19 mouse cellular contexts compared by ENCODE assay signal in genomic region chr3:150365766-150366165, GRCm38 (mm10).
DNase-seq lines count a peak whose midpoint lies in the region; ATAC-seq and TF ChIP-seq lines count a peak whose summit lies in the region.
"Had no signal": no experiment of that assay in that cellular context is flagged by ENCODE, and none has a peak within 500 bp of the region (broad histone marks: within the 10 kb centered on the region; RNA-seq: fewer than 3 reads in every experiment).

No protein-coding gene starts in this region.

- TF ChIP-seq CTCF in liver, adult 2 months (IDR thresholded peaks at IDR 0.05; ENCODE audit: low read depth, low read length), result no peak
- TF ChIP-seq CTCF in liver, postnatal 0 days (IDR thresholded peaks at IDR 0.05; ENCODE audit: low read depth), result no peak

- peaks cover 3% of the 10 kb centered on the region; the same call in 1 of the 2 replicates for H3K4me1 ChIP-seq in liver, adult 2 months (ENCODE audit: control insufficient read depth, insufficient read depth, low read length)
- H3K4me1 ChIP-seq in liver, postnatal 0 days (ENCODE audit: insufficient read depth), result no peaks in the 10 kb centered on the region
- no peaks in the 10 kb centered on the region for H3K4me1 ChIP-seq in liver, embryonic 11.5 days (replicated peaks; ENCODE audit: control insufficient read depth, insufficient read depth, low read length)

- H3K79me2 ChIP-seq in liver, adult 2 months (ENCODE audit: control insufficient read depth, insufficient read depth, low read length), result no peaks in the 10 kb centered on the region

- TF ChIP-seq POLR2A in liver, adult 2 months (IDR thresholded peaks at IDR 0.05; ENCODE audit: extremely low read depth, insufficient read depth, low read length), result no peak

- H3K27me3 ChIP-seq in liver, adult 2 months (ENCODE audit: control insufficient read depth, insufficient read depth, low read length), result no peaks in the 10 kb centered on the region
- no peaks in the 10 kb centered on the region for H3K27me3 ChIP-seq in liver, postnatal 0 days (ENCODE audit: insufficient read depth, low read length)
- no peaks in the 10 kb centered on the region for H3K27me3 ChIP-seq in liver, embryonic 11.5 days (replicated peaks; ENCODE audit: control insufficient read depth, insufficient read depth, low read length)
- H3K27me3 ChIP-seq: CH12.LX, Patski had no signal

- 20% methylated on average over 3 of the region's 3 CpGs for WGBS in liver, adult 2 months
- WGBS in liver, postnatal 0 days (ENCODE audit: insufficient replicate concordance), result 51% methylated on average over 3 of the region's 3 CpGs
- WGBS in liver, embryonic 11.5 days, result 71% methylated on average over 3 of the region's 3 CpGs

- no peak overlapping the region for H3K27ac ChIP-seq in liver, adult 2 months (replicated peaks; ENCODE audit: insufficient read depth, low read depth, low read length)
- no peak overlapping the region for H3K27ac ChIP-seq in liver, postnatal 0 days (ENCODE audit: low read depth)
- H3K27ac ChIP-seq in liver, embryonic 11.5 days (ENCODE audit: low read depth, low read length), result no peak overlapping the region

- ATAC-seq in liver, postnatal 0 days, result peak; percentile 61
- no peak for ATAC-seq in liver, embryonic 11.5 days (replicated peaks; ENCODE audit: low FRiP score)
- ATAC-seq: activated CD4-positive, CD25-positive, alpha-beta regulatory T cell, adult 4 months; CD4-positive, CD25-positive, alpha-beta regulatory T cell, adult 4 months; Patski had no signal

- H3K9me3 ChIP-seq in liver, postnatal 0 days (ENCODE audit: low read length), result no peaks in the 10 kb centered on the region
- H3K9me3 ChIP-seq in liver, embryonic 11.5 days (ENCODE audit: control insufficient read depth, low read length), result no peaks in the 10 kb centered on the region

- TF ChIP-seq EP300 in liver, postnatal 0 days (IDR thresholded peaks at IDR 0.05; ENCODE audit: low read depth), result peak; percentile 35; the same call in 1 of the 2 replicates

- H3K36me3 ChIP-seq in liver, adult 2 months (ENCODE audit: control insufficient read depth, insufficient read depth, low read length), result no peaks in the 10 kb centered on the region
- H3K36me3 ChIP-seq in liver, postnatal 0 days (replicated peaks; ENCODE audit: insufficient read depth, low read length), result no peaks in the 10 kb centered on the region
- no peaks in the 10 kb centered on the region for H3K36me3 ChIP-seq in liver, embryonic 11.5 days (ENCODE audit: control insufficient read depth, insufficient read depth, low read length)
- H3K36me3 ChIP-seq: G1E had no signal

- no peak overlapping the region for H3K9ac ChIP-seq in liver, adult 2 months (ENCODE audit: low read depth, low read length)
- H3K9ac ChIP-seq in liver, postnatal 0 days (replicated peaks), result no peak overlapping the region
- no peak overlapping the region for H3K9ac ChIP-seq in liver, embryonic 11.5 days (ENCODE audit: low read depth, low read length)

- peak; percentile 96 for DNase-seq in liver, adult 2 months (ENCODE audit: extremely low read depth, low read depth, low spot score)
- DNase-seq in liver, result no peak
- DNase-seq in liver, postnatal 0 days, result no peak
- DNase-seq in liver, embryonic 11.5 days (ENCODE audit: low spot score), result no peak
- DNase-seq: adrenal gland, adult 2 months; adrenal gland, adult 8-10 months; adrenal gland, postnatal 10 days; adrenal gland, postnatal 14 days; adrenal gland, postnatal 25 days; adrenal gland, postnatal 36 days; B cell, adult 2 months; cerebellum, adult 11 months; cerebellum, adult 11-12 months; cerebellum, adult 18-20 months had no signal

- H3K4me3 ChIP-seq in liver, adult 2 months (ENCODE audit: insufficient read depth, low read depth, low read length), result no peak overlapping the region
- H3K4me3 ChIP-seq in liver, postnatal 0 days (ENCODE audit: low read depth, low read length), result no peak overlapping the region
- no peak overlapping the region for H3K4me3 ChIP-seq in liver, embryonic 11.5 days (ENCODE audit: low read depth, low read length)

- no peak overlapping the region for H3K4me2 ChIP-seq in liver, postnatal 0 days (ENCODE audit: low read depth, low read length)
- no peak overlapping the region for H3K4me2 ChIP-seq in liver, embryonic 11.5 days
